ENCODE assay signal across 35 mouse cellular contexts in genomic region chr6:126108771-126109170, GRCm38 (mm10). TPM values are rescaled to one million over a fixed set of nuclear protein-coding genes. Genes with fewer than 3 reads are reported as not detected.
"Had no signal": no experiment of that assay in that cellular context is flagged by ENCODE, and none has a peak within 500 bp of the region (broad histone marks: within the 10 kb centered on the region; RNA-seq: fewer than 3 reads in every experiment).

No protein-coding gene starts in this region.

- ATAC-seq: hindbrain, embryonic 16.5 days; hindbrain, postnatal 0 days; inflammation-experienced regulatory T-cells, adult 6 months; intestine, embryonic 16.5 days; intestine, postnatal 0 days had no signal

- H3K27ac ChIP-seq: heart, adult 2 months; heart, embryonic 10.5 days; heart, embryonic 13.5 days; heart, embryonic 15.5 days; hindbrain, embryonic 10.5 days; hindbrain, embryonic 12.5 days; hindbrain, embryonic 13.5 days; hindbrain, embryonic 14.5 days; hindbrain, embryonic 15.5 days; hindbrain, postnatal 0 days; intestine, embryonic 15.5 days; kidney, postnatal 0 days; layer of hippocampus, adult 2 months had no signal

- H3K36me3 ChIP-seq: heart, embryonic 10.5 days; heart, embryonic 12.5 days; heart, embryonic 13.5 days; heart, embryonic 15.5 days; hindbrain, embryonic 10.5 days; hindbrain, embryonic 12.5 days; hindbrain, embryonic 13.5 days; hindbrain, embryonic 15.5 days; intestine, embryonic 15.5 days had no signal

- H3K9me3 ChIP-seq: heart, embryonic 10.5 days; heart, embryonic 12.5 days; heart, embryonic 13.5 days; heart, embryonic 15.5 days; hindbrain, embryonic 10.5 days; hindbrain, embryonic 12.5 days; hindbrain, embryonic 13.5 days; hindbrain, embryonic 15.5 days; intestine, embryonic 15.5 days had no signal

- DNase-seq: heart, adult 2 months; heart, postnatal 10 days; heart, postnatal 14 days; heart, postnatal 36 days; heart, postnatal 4 days; kidney, adult 11 months; kidney, adult 18-20 months; kidney, adult 8-10 months; kidney, adult 9 months; kidney, postnatal 10 days; kidney, postnatal 14 days; kidney, postnatal 25 days; kidney, postnatal 36 days; kidney, postnatal 4 days; layer of hippocampus, adult 9-11 months; layer of hippocampus, postnatal 36 days had no signal

- H3K4me1 ChIP-seq: hindbrain, embryonic 12.5 days; hindbrain, embryonic 13.5 days; hindbrain, embryonic 15.5 days had no signal

- H3K9ac ChIP-seq: heart, embryonic 12.5 days; heart, embryonic 13.5 days; heart, embryonic 15.5 days; hindbrain, embryonic 12.5 days; hindbrain, embryonic 13.5 days; hindbrain, embryonic 14.5 days; hindbrain, embryonic 15.5 days; intestine, embryonic 15.5 days had no signal

- H3K4me2 ChIP-seq: heart, embryonic 11.5 days; heart, embryonic 12.5 days; heart, embryonic 13.5 days; heart, embryonic 15.5 days; hindbrain, embryonic 12.5 days; hindbrain, embryonic 13.5 days; hindbrain, embryonic 14.5 days; hindbrain, embryonic 15.5 days; intestine, embryonic 15.5 days had no signal

- H3K27me3 ChIP-seq: heart, embryonic 12.5 days; heart, embryonic 13.5 days; heart, embryonic 15.5 days; hindbrain, embryonic 12.5 days; hindbrain, embryonic 13.5 days; hindbrain, embryonic 15.5 days; intestine, embryonic 15.5 days had no signal

- H3K4me3 ChIP-seq: heart, adult 2 months; heart, embryonic 10.5 days; heart, embryonic 12.5 days; heart, embryonic 13.5 days; heart, embryonic 15.5 days; hindbrain, embryonic 10.5 days; hindbrain, embryonic 12.5 days; hindbrain, embryonic 13.5 days; hindbrain, embryonic 15.5 days; intestine, embryonic 15.5 days; layer of hippocampus, adult 2 months had no signal

RNA-seq across cellular contexts. Expression of gene Ntf3, which starts 57.9 kb away (rescaled TPM):
- total RNA-seq: hematopoietic stem cell, adult 5-6 weeks had no signal
- polyA plus RNA-seq: inflammation-experienced regulatory T-cells, adult 6 months had no signal
